Mouse (Mus musculus): ENCODE data around the gene Sytl3. TPM values are rescaled to one million over a fixed set of nuclear protein-coding genes. Genes with fewer than 3 reads are reported as not detected.
A peak's percentile ranks its signal among the peaks of the same experiment; 100 is the strongest.
"Not testable (repeated sequence)": the region's sequence is repeated elsewhere in the genome, so short reads cannot be mapped to it uniquely, and the experiment has no call there.

Gene Sytl3
- polyA plus RNA-seq, 1 experiment from 2014 or later, result 0.30 TPM

- H3K9ac ChIP-seq (ENCODE audit: low read length); H3K9me3 ChIP-seq (ENCODE audit: control insufficient read depth, low read length); H3K36me3 ChIP-seq (ENCODE audit: control insufficient read depth, insufficient read depth, low read length); H3K4me1 ChIP-seq (ENCODE audit: control insufficient read depth in 2 of 2, insufficient read depth in 2 of 2, low read length in 2 of 2); H3K27ac ChIP-seq (replicated peaks in 1 of 2; ENCODE audit: control insufficient read depth in 1 of 2, insufficient read depth in 1 of 2, low read depth in 2 of 2, low read length in 2 of 2); H3K27me3 ChIP-seq (ENCODE audit: control insufficient read depth, insufficient read depth, low read length); H3K4me2 ChIP-seq (ENCODE audit: low read length); H3K4me3 ChIP-seq (ENCODE audit: control insufficient read depth in 1 of 2, insufficient read depth in 1 of 2, low read depth in 1 of 2, low read length in 2 of 2): not testable (repeated sequence)
- ATAC-seq (ENCODE audit: insufficient number of reproducible peaks, insufficient read depth, low FRiP score, low read depth), result 0 out of 2 replicates have a peak, but pooled peaks have one; percentile 45
- WGBS, result no CpG with 5 or more reads among the region's 4 CpGs
Observed at GRCm38 (mm10) chr17:6684464-6685287, 25.8 kb downstream of the Sytl3 start.

DNA sequence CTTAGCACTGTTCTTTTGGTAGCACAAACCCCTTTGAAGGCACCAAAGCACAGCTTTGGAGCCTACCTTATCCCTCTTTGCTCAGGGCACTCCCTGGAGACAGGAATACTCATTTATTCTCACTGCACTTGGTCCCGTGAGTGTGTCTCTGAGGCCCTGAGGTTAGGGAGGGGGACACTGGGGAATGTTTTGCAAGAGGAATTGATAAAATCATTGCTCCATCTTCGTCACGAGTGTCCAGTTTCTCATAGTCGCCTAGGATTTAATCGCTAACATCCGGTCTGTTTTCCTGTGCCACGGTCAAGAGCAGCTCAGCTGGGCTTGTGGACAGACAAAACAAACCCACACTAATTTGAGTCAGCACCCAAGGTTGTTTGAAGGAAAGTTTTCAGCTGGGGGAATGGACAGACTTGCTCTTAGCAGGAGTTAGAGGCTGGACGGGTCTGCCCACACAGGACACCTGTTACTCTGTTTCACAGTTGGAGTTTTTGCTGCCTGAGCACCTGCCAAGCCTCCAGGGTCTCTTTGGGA, 26.5 kb downstream of the Sytl3 start:
- 28% methylated on average over 3 of the region's 8 CpGs for WGBS
- not testable (repeated sequence) for H3K9ac ChIP-seq (ENCODE audit: low read length); H3K9me3 ChIP-seq (ENCODE audit: control insufficient read depth, low read length); H3K36me3 ChIP-seq (ENCODE audit: control insufficient read depth, insufficient read depth, low read length); H3K27ac ChIP-seq (replicated peaks in 1 of 2; ENCODE audit: control insufficient read depth in 1 of 2, insufficient read depth in 1 of 2, low read depth in 2 of 2, low read length in 2 of 2); H3K27me3 ChIP-seq (ENCODE audit: control insufficient read depth, insufficient read depth, low read length); H3K4me3 ChIP-seq (ENCODE audit: control insufficient read depth in 1 of 2, insufficient read depth in 1 of 2, low read depth in 1 of 2, low read length in 2 of 2); H3K4me2 ChIP-seq (ENCODE audit: low read length); H3K4me1 ChIP-seq (ENCODE audit: control insufficient read depth in 2 of 2, insufficient read depth in 2 of 2, low read length in 2 of 2); ATAC-seq (ENCODE audit: insufficient number of reproducible peaks, insufficient read depth, low FRiP score, low read depth)

- not testable (repeated sequence) for H3K4me1 ChIP-seq (ENCODE audit: control insufficient read depth in 2 of 2, insufficient read depth in 2 of 2, low read length in 2 of 2); H3K4me3 ChIP-seq (ENCODE audit: control insufficient read depth in 1 of 2, insufficient read depth in 1 of 2, low read depth in 1 of 2, low read length in 2 of 2); H3K4me2 ChIP-seq (ENCODE audit: low read length); H3K9ac ChIP-seq (ENCODE audit: low read length); H3K36me3 ChIP-seq (ENCODE audit: control insufficient read depth, insufficient read depth, low read length); H3K27me3 ChIP-seq (ENCODE audit: control insufficient read depth, insufficient read depth, low read length); ATAC-seq (ENCODE audit: insufficient number of reproducible peaks, insufficient read depth, low FRiP score, low read depth); H3K27ac ChIP-seq (replicated peaks in 1 of 2; ENCODE audit: control insufficient read depth in 1 of 2, insufficient read depth in 1 of 2, low read depth in 2 of 2, low read length in 2 of 2); H3K9me3 ChIP-seq (ENCODE audit: control insufficient read depth, low read length)
- 90% methylated on average over 2 of the region's 4 CpGs for WGBS
Observed at GRCm38 (mm10) chr17:6686299-6686971, 27.5 kb downstream of the Sytl3 start.

DNA sequence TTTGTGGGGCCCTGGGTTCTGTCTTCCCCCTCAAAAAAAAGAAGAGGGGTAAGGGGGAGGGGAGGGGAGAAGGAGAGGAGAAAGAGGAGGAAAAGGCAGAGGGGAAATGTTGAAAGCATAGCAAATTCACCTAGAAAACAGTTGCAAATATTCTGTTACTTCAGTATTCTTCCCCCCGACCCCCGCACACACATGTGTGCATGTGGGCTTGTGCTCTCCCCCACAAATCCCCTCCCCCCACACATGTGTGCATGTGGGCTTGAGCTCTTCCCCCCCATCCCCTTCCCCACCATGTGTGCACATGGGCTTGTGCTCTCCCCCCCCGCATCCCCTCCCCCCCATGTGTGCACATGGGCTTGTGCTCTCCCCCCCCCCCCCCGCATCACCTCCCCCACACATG, 30.5 kb downstream of the Sytl3 start:
- H3K9ac ChIP-seq (ENCODE audit: low read length); H3K4me2 ChIP-seq (ENCODE audit: low read length); H3K36me3 ChIP-seq (ENCODE audit: control insufficient read depth, insufficient read depth, low read length); H3K9me3 ChIP-seq (ENCODE audit: control insufficient read depth, low read length); ATAC-seq (ENCODE audit: insufficient number of reproducible peaks, insufficient read depth, low FRiP score, low read depth); H3K4me3 ChIP-seq (ENCODE audit: control insufficient read depth in 1 of 2, insufficient read depth in 1 of 2, low read depth in 1 of 2, low read length in 2 of 2); H3K27ac ChIP-seq (replicated peaks in 1 of 2; ENCODE audit: control insufficient read depth in 1 of 2, insufficient read depth in 1 of 2, low read depth in 2 of 2, low read length in 2 of 2); H3K27me3 ChIP-seq (ENCODE audit: control insufficient read depth, insufficient read depth, low read length); H3K4me1 ChIP-seq (ENCODE audit: control insufficient read depth in 2 of 2, insufficient read depth in 2 of 2, low read length in 2 of 2): not testable (repeated sequence)
- 87% methylated on average over 3 of the region's 4 CpGs for WGBS

DNA sequence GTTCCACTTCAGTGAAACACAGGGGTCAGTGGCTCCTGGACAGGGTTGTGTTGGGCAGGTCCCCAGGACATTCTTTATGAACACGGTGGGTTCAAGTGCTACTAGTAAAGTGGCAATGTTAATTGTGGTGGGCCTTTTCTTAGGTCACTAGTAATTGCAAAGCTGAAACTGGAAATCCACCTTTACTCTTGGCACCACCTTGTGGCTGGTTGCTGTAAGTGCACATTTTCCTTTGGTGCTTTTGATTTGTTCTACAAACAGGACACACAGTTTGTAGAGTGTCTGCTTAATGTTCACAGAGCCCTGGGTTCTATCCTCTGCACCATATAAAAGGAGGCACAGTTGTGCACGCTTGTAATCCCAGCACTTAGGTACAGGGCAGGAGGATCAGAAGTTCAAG, 32.7 kb downstream of the Sytl3 start:
- 9% methylated on average over 2 of the region's 2 CpGs for WGBS

DNA sequence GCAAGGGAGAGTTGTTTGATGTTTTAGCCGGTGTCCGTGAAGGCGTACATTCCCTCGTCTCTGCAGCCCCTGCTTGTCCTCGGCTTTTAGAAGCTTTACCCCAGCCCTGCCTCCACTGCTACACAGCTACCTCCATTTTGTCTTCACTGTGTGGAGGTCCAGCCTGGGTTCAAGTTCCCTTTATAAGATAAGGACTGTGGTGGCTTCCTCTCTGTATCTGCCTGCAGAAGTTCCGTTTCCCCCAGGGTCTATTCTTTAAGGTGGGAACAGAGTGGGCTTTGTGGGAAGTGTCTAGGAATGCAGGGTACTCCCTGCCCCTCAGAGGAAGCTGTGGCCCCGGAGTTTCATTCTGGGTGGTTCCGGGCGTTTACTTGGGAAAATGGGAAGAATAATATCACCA, 36.8 kb downstream of the Sytl3 start:
- H3K27me3 ChIP-seq (ENCODE audit: control insufficient read depth, insufficient read depth, low read length); H3K9ac ChIP-seq (ENCODE audit: low read length); H3K36me3 ChIP-seq (ENCODE audit: control insufficient read depth, insufficient read depth, low read length); ATAC-seq (ENCODE audit: insufficient number of reproducible peaks, insufficient read depth, low FRiP score, low read depth); H3K27ac ChIP-seq (replicated peaks in 1 of 2; ENCODE audit: control insufficient read depth in 1 of 2, insufficient read depth in 1 of 2, low read depth in 2 of 2, low read length in 2 of 2); H3K4me1 ChIP-seq (ENCODE audit: control insufficient read depth in 2 of 2, insufficient read depth in 2 of 2, low read length in 2 of 2); H3K4me3 ChIP-seq (ENCODE audit: control insufficient read depth in 1 of 2, insufficient read depth in 1 of 2, low read depth in 1 of 2, low read length in 2 of 2); H3K4me2 ChIP-seq (ENCODE audit: low read length); H3K9me3 ChIP-seq (ENCODE audit: control insufficient read depth, low read length): not testable (repeated sequence)
- 74% methylated on average over 9 of the region's 9 CpGs for WGBS

More for the DNA sequence above, 32.7 kb downstream of the Sytl3 start:
- H3K27ac ChIP-seq (replicated peaks in 1 of 2; ENCODE audit: control insufficient read depth in 1 of 2, insufficient read depth in 1 of 2, low read depth in 2 of 2, low read length in 2 of 2); H3K4me3 ChIP-seq (ENCODE audit: control insufficient read depth in 1 of 2, insufficient read depth in 1 of 2, low read depth in 1 of 2, low read length in 2 of 2); H3K27me3 ChIP-seq (ENCODE audit: control insufficient read depth, insufficient read depth, low read length); H3K9me3 ChIP-seq (ENCODE audit: control insufficient read depth, low read length); H3K9ac ChIP-seq (ENCODE audit: low read length); H3K36me3 ChIP-seq (ENCODE audit: control insufficient read depth, insufficient read depth, low read length); H3K4me2 ChIP-seq (ENCODE audit: low read length); ATAC-seq (ENCODE audit: insufficient number of reproducible peaks, insufficient read depth, low FRiP score, low read depth); H3K4me1 ChIP-seq (ENCODE audit: control insufficient read depth in 2 of 2, insufficient read depth in 2 of 2, low read length in 2 of 2): not testable (repeated sequence)

GRCm38 (mm10) chr17:6696521-6696920, 37.6 kb downstream of the Sytl3 start:
- H3K4me3 ChIP-seq (ENCODE audit: control insufficient read depth in 1 of 2, insufficient read depth in 1 of 2, low read depth in 1 of 2, low read length in 2 of 2); H3K27me3 ChIP-seq (ENCODE audit: control insufficient read depth, insufficient read depth, low read length); H3K27ac ChIP-seq (replicated peaks in 1 of 2; ENCODE audit: control insufficient read depth in 1 of 2, insufficient read depth in 1 of 2, low read depth in 2 of 2, low read length in 2 of 2); H3K4me1 ChIP-seq (ENCODE audit: control insufficient read depth in 2 of 2, insufficient read depth in 2 of 2, low read length in 2 of 2); H3K36me3 ChIP-seq (ENCODE audit: control insufficient read depth, insufficient read depth, low read length); H3K9ac ChIP-seq (ENCODE audit: low read length); ATAC-seq (ENCODE audit: insufficient number of reproducible peaks, insufficient read depth, low FRiP score, low read depth); H3K4me2 ChIP-seq (ENCODE audit: low read length); H3K9me3 ChIP-seq (ENCODE audit: control insufficient read depth, low read length): not testable (repeated sequence)
- 57% methylated on average over 8 of the region's 8 CpGs for WGBS
